Mouse (Mus musculus): ENCODE data around the gene Tmem128. TPM values are rescaled to one million over a fixed set of nuclear protein-coding genes. Genes with fewer than 3 reads are reported as not detected.

Gene Tmem128
- polyA plus RNA-seq (2012; ENCODE audit: insufficient read depth, insufficient read length, low replicate concordance, missing spikeins): not detected in 2 replicates

DNA sequence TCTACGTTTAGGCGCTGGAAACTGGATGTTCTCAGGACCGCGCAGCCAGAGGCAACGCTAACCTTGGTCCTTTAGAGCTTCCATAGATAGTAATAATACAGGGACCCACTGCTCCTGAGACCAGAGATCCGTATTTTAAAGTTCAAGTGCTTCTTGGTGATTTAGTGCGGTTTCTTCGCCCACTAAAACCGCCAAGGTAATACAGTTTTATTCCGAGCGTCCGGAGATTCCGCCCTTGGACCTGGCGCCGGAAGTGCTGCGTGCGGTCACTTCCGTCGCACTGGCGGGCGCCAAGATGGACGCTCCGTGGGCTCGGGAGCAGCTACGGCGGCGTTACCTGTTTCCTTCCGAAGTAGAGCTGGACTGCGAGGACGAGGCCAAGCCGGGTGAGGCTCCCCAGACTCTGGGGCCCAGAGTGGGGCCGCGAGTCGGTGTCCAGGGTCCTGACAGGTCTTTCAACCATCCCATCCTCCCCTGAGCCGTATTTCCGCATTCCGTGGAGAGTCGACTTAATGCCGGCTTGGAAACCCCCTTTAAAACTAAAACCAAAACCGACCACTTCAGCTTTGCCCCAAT, at the start of gene Tmem128:
Gene Tmem128, plus strand, starts transcription at position 79 of the 576 bp plus-strand sequence.
- TF ChIP-seq POLR2A (IDR thresholded peaks at IDR 0.05; ENCODE audit: insufficient read depth, low read depth, low read length) (peak; percentile 91), CTCF (IDR thresholded peaks at IDR 0.05; ENCODE audit: insufficient read depth, low read depth, low read length) (no peak)
- H3K27ac ChIP-seq (ENCODE audit: insufficient read depth, low read depth, low read length): peak within 1 kb of the TSS; percentile 77
- H3K4me1 ChIP-seq (ENCODE audit: control insufficient read depth, insufficient read depth, low read length): no peaks in the 10 kb centered on the region; the same call in 1 of the 2 replicates
- under 1% methylated on average over 40 of the region's 40 CpGs for WGBS
- peak within 1 kb of the TSS; percentile 75 for H3K4me3 ChIP-seq (ENCODE audit: insufficient read depth, low read depth, low read length)

DNA sequence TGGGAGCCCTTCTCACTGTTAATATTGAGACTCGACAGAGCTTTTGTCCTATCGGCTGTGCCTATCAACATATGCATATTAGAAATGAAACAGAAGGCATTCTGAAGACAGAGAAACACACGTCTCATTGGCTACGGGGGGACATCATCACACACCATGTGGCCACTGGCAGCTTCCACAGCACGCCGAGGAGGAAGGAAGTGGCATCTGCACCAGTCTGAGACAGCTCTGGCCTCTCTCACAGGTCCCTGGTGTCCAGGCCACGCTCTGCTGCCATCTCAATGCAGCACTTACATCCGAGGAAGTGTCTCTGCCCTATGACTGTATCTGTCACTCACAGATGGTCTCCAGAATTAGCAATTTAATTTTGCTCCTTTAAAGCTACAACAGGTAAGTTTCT, 48.3 kb upstream of the Tmem128 start:
- no peak for TF ChIP-seq CTCF (IDR thresholded peaks at IDR 0.05; ENCODE audit: insufficient read depth, low read depth, low read length)
- TF ChIP-seq POLR2A (IDR thresholded peaks at IDR 0.05; ENCODE audit: insufficient read depth, low read depth, low read length): no peak
- 86% methylated on average over 8 of the region's 8 CpGs for WGBS
- Histone ChIP-seq H3K4me3 (ENCODE audit: insufficient read depth, low read depth, low read length) (no peak overlapping the region), H3K27ac (ENCODE audit: insufficient read depth, low read depth, low read length) (no peak overlapping the region), H3K4me1 (ENCODE audit: control insufficient read depth, insufficient read depth, low read length) (peaks cover 6% of the 10 kb centered on the region; the same call in 1 of the 2 replicates)

DNA sequence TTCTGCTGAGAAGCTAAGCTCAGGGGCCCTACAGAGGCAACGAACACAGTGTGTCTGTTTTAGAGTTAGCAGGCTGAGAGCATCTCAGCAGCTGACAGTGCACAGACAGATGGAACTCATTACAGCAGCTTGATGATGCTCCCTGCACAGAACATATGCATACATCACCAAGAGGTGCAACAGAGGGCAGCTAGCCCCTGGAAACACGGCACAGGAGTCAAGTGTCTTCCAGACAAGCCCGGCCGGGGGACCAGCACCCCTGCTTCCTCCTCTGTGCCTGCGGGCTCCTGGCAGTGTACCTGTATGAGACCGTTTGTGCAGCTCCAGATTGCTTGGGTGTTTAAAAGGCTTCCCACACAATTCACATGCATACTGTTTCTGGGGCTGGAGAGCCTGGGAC, 47.0 kb upstream of the Tmem128 start:
- peaks cover 8% of the 10 kb centered on the region for H3K4me1 ChIP-seq (ENCODE audit: control insufficient read depth, insufficient read depth, low read length)
- WGBS: 87% methylated on average over 6 of the region's 6 CpGs
- TF ChIP-seq POLR2A (IDR thresholded peaks at IDR 0.05; ENCODE audit: insufficient read depth, low read depth, low read length): no peak
- TF ChIP-seq CTCF (IDR thresholded peaks at IDR 0.05; ENCODE audit: insufficient read depth, low read depth, low read length): no peak
- H3K4me3 ChIP-seq (ENCODE audit: insufficient read depth, low read depth, low read length): no peak overlapping the region
- no peak overlapping the region for H3K27ac ChIP-seq (ENCODE audit: insufficient read depth, low read depth, low read length)

DNA sequence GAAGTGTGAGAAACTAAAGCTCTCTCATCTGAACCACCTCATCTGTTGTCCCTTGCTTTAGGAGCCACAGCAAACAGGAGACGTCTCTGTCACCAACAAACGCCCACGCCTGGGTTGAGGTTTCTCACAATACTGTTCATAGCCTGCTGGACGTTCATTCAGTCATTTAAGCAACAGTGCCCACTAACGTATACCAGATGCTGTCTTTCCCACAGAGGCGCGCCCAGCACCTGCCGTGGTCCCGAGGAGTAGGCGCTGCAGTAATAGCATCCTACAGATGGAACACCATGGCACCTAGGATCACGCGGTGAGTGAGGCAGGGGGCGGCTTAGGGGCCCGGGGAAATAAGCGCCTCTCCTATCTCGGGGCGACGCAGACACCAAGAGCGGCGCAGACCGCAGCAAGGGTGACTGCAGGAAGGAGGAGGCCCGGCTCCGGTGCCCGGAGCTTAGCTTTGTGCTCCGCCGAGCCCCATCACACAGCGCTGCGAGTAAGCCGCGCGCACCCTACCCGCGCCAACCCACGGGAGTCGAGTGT, 40.1 kb upstream of the Tmem128 start:
- Histone ChIP-seq H3K27ac (ENCODE audit: insufficient read depth, low read depth, low read length) (peak overlapping the region; percentile 16), H3K4me1 (ENCODE audit: control insufficient read depth, insufficient read depth, low read length) (peaks cover 7% of the 10 kb centered on the region), H3K4me3 (ENCODE audit: insufficient read depth, low read depth, low read length) (peak overlapping the region; percentile 68)
- WGBS: under 1% methylated on average over 35 of the region's 35 CpGs
- TF ChIP-seq CTCF (IDR thresholded peaks at IDR 0.05; ENCODE audit: insufficient read depth, low read depth, low read length) (no peak), POLR2A (IDR thresholded peaks at IDR 0.05; ENCODE audit: insufficient read depth, low read depth, low read length) (no peak)

DNA sequence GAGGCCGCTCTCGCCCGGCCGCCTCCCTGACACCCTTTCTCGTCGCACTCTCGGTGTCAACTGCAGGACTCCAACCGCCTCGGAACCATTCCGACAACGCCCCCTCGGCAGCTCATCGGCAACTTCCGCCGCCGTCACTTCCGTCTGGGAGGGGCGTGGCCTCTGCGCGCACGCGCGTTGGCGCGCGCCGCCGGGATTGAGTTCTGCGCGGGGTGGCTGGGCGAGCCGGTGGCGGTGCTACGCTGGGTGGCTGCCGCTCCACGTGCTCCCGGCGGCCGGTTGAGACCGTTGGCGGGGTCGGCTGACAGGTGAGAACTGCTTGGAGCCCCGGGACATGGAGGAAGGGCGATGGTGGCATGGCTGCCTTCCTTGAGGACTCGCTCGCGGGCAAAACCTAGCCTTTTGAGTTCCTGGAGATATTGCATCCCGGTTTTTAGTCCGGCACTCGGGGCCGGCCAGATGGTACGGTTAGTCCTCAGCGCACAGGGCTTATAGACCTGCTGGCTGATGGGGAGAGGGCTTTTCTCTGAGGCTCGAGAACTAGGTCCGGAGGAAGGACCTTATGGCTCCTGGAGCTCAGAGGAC, 39.6 kb upstream of the Tmem128 start, which contains the start of the genes Zbtb49 and Lyar:
Gene Zbtb49, minus strand, starts transcription at position 130 of the 585 bp plus-strand sequence.
Gene Lyar, plus strand, starts transcription at position 143 of the 585 bp plus-strand sequence.
- TF ChIP-seq CTCF (IDR thresholded peaks at IDR 0.05; ENCODE audit: insufficient read depth, low read depth, low read length): no peak
- TF ChIP-seq POLR2A (IDR thresholded peaks at IDR 0.05; ENCODE audit: insufficient read depth, low read depth, low read length): peak; percentile 85
- under 1% methylated on average over 55 of the region's 55 CpGs for WGBS
- peak within 1 kb of the TSS; percentile 16 for H3K27ac ChIP-seq (ENCODE audit: insufficient read depth, low read depth, low read length)
- H3K4me1 ChIP-seq (ENCODE audit: control insufficient read depth, insufficient read depth, low read length): peaks cover 7% of the 10 kb centered on the region
- peak within 1 kb of the TSS; percentile 68 for H3K4me3 ChIP-seq (ENCODE audit: insufficient read depth, low read depth, low read length)

DNA sequence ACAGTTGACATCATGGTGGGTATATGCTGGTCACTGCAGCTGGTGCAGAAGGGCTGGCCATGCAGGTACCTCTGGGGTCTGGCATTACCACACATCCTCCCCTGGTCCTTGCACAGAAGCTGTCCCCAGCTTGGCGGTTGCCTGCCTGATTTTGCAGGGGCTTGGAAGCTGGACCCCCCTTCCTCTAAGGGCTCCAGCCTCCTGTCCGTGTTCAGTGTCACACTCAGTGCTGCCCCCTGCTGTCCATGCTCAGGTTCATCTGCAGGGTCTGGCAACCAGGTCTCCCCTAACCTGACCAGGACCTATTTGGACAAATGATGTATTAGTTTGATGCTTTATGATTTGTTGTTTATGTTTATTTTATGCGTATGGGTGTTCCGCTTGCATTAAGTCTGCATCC, 24.6 kb upstream of the Tmem128 start:
- H3K4me1 ChIP-seq (ENCODE audit: control insufficient read depth, insufficient read depth, low read length): no peaks in the 10 kb centered on the region; the same call in 1 of the 2 replicates
- WGBS: 66% methylated on average over 4 of the region's 4 CpGs
- H3K27ac ChIP-seq (ENCODE audit: insufficient read depth, low read depth, low read length): no peak overlapping the region
- H3K4me3 ChIP-seq (ENCODE audit: insufficient read depth, low read depth, low read length): no peak overlapping the region
- TF ChIP-seq POLR2A (IDR thresholded peaks at IDR 0.05; ENCODE audit: insufficient read depth, low read depth, low read length) (no peak), CTCF (IDR thresholded peaks at IDR 0.05; ENCODE audit: insufficient read depth, low read depth, low read length) (peak; percentile 58; the same call in 1 of the 2 replicates)

DNA sequence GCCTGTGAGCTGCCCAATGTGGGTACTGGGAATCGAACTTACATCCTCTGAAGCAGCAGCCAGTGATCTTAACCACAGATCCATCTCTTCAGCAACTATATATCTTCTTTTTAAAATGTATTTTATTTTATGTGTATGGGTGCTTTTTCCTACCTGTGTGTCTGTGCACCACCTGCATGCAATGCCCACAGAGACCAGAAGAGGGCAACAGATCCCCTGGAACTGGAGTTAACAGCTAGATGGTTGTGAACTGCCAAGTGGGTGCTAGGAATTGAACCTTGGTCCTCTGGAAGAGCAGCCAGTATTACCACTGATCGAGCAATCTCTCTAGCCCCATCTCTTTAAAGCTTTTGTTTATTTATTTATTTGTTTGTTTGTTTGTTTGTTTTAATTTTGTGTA, 23.4 kb upstream of the Tmem128 start:
- Histone ChIP-seq H3K4me1 (ENCODE audit: control insufficient read depth, insufficient read depth, low read length) (no peaks in the 10 kb centered on the region; the same call in 1 of the 2 replicates), H3K27ac (ENCODE audit: insufficient read depth, low read depth, low read length) (no peak overlapping the region), H3K4me3 (ENCODE audit: insufficient read depth, low read depth, low read length) (no peak overlapping the region)
- no peak for TF ChIP-seq POLR2A (IDR thresholded peaks at IDR 0.05; ENCODE audit: insufficient read depth, low read depth, low read length)
- no peak for TF ChIP-seq CTCF (IDR thresholded peaks at IDR 0.05; ENCODE audit: insufficient read depth, low read depth, low read length)
- WGBS: 96% methylated on average over 2 of the region's 2 CpGs

DNA sequence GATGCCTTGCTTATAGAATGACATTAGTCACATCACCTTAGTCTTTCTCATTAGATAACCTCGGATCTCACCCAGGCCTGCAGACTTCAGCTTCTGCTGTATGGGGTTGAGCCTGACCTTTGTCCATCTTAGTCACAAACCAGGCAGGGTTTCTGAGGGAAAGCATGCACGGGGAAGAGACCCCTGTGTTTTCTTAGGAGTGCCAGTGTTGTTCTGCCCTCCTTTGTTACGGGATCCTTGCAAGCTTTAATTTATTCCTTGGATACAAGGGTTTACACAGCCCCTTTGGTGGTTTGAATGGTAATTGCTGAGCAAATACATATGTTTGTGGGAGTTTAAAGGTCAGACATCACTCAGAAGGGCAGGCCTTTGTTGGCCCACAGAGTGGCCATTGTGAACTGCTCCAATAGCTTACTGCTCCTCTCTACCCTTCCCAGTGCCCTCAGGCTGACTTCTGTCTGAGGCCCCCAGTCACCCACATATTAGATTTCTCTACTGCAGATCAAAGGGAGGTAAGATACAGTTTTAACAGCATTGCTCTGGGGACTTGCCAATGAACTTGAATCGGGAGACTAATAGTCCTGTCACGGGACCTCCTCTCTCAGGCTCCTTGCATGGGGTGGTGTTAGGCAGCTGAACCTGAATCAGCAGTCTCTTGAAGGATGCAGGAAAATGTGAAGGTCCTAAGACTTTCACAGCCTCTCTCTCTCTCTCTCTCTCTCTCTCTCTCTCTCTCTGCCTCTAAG, 19.1 kb upstream of the Tmem128 start:
- TF ChIP-seq CTCF (IDR thresholded peaks at IDR 0.05; ENCODE audit: insufficient read depth, low read depth, low read length): no peak
- TF ChIP-seq POLR2A (IDR thresholded peaks at IDR 0.05; ENCODE audit: insufficient read depth, low read depth, low read length): no peak
- no peak overlapping the region for H3K4me3 ChIP-seq (ENCODE audit: insufficient read depth, low read depth, low read length)
- WGBS: 36% methylated on average over 5 of the region's 5 CpGs
- H3K4me1 ChIP-seq (ENCODE audit: control insufficient read depth, insufficient read depth, low read length): no peaks in the 10 kb centered on the region; the same call in 1 of the 2 replicates
- H3K27ac ChIP-seq (ENCODE audit: insufficient read depth, low read depth, low read length): no peak overlapping the region
